Mouse (Mus musculus) midbrain, embryonic 15.5 days (tissue): ENCODE measurements around the gene Inf2. TPM values are rescaled to one million over a fixed set of nuclear protein-coding genes. Genes with fewer than 3 reads are reported as not detected.

Source experiments
- ATAC-seq: fragments of 200-750 bp; cut with Nextera tagmentation; replicated peaks from 2 replicates; pipeline ENCODE4 v1.8.0; 2017; ENCODE audit warnings: moderate TSS enrichment
- H3K27ac ChIP-seq: fragments of 300-500 bp; sonication (generic); 2 replicates; pipeline ENCODE4 v1.5.1; 2015; ENCODE audit warnings: mild to moderate bottlenecking, inconsistent platforms
- H3K27me3 ChIP-seq: fragments of 300-500 bp; sonication (generic); replicated peaks from 2 replicates; pipeline ENCODE4 v1.6.1; 2015; ENCODE audit warnings: inconsistent platforms
- H3K36me3 ChIP-seq: fragments of 300-500 bp; sonication (generic); replicated peaks from 2 replicates; pipeline ENCODE4 v1.6.1; 2015; ENCODE audit warnings: inconsistent platforms
- H3K4me1 ChIP-seq: fragments of 300-500 bp; sonication (generic); 2 replicates; pipeline ENCODE4 v1.6.1; 2015; ENCODE audit warnings: inconsistent platforms
- H3K4me2 ChIP-seq: fragments of 300-500 bp; sonication (generic); 2 replicates; pipeline ENCODE4 v1.6.1; 2015; ENCODE audit warnings: inconsistent platforms, mild to moderate bottlenecking, moderate library complexity
- H3K4me3 ChIP-seq: fragments of 300-500 bp; sonication (generic); 2 replicates; pipeline ENCODE4 v1.5.1; 2015; ENCODE audit warnings: mild to moderate bottlenecking, inconsistent platforms
- H3K9ac ChIP-seq: fragments of 300-500 bp; sonication (generic); 2 replicates; pipeline ENCODE4 v1.6.1; 2015; ENCODE audit warnings: mild to moderate bottlenecking, inconsistent platforms
- H3K9me3 ChIP-seq: fragments of 300-500 bp; sonication (generic); 2 replicates; pipeline ENCODE4 v1.6.1; 2016; ENCODE audit warnings: inconsistent platforms
- WGBS: fragments of 180-500 bp; shearing (Covaris S2); methylation state at CpG from one replicate; pipeline ENCODE4 v1.1.7; 2015; ENCODE audit warnings: mixed read lengths; 5-methylcytosine and 5-hydroxymethylcytosine counted together
- polyA plus RNA-seq: library from polyadenylated mRNA; unstranded; fragments of >200 nt; fragmentation: Nextera tagmentation; extraction: Ambion mirVana; gene quantifications from 2 replicates; pipeline ENCODE4 v1.2.1, GENCODE M21; 2015

Gene Inf2
- polyA plus RNA-seq, 1 experiment from 2014 or later = 2.4 TPM

DNA sequence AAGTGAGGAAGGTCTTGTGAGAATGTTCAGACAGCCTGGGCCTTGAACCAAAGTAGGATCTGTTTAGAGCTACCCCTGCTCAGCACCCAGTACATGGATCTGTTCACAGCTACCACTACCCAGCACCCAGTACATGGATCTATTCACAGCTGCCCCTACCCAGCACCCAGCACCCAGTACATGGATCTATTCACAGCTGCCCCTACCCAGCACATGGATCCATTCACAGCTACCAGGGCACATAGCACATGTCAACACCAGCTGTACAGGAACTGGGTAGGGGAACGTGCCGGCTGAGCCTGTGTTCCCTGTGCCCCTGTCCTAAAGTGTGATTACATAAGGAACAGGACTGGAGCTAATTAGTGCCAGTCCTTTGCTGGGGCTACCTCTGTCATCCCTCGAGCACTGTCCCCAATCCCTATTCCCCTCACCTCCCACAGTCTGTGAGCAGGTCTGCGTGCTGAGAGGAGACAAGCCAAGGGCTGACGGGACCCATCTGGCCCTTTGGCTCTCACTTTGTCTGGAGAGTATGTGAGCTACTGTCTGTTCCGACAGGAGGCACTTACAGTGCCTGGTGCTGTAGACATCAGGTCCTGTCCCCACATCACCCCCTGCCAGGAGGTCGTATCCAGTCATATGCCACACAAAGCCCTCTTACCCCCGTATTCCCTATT, 2.1 kb downstream of the Inf2 start:
- ATAC-seq = no peak
- Histone ChIP-seq H3K27ac (no peak overlapping the region), H3K36me3 (no peaks in the 10 kb centered on the region), H3K9me3 (no peaks in the 10 kb centered on the region), H3K27me3 (peaks cover 27% of the 10 kb centered on the region), H3K4me3 (no peak overlapping the region), H3K4me2 (no peak overlapping the region), H3K9ac (no peak overlapping the region), H3K4me1 (peaks cover 23% of the 10 kb centered on the region)
- WGBS = 79% methylated on average over 8 of the region's 8 CpGs

DNA sequence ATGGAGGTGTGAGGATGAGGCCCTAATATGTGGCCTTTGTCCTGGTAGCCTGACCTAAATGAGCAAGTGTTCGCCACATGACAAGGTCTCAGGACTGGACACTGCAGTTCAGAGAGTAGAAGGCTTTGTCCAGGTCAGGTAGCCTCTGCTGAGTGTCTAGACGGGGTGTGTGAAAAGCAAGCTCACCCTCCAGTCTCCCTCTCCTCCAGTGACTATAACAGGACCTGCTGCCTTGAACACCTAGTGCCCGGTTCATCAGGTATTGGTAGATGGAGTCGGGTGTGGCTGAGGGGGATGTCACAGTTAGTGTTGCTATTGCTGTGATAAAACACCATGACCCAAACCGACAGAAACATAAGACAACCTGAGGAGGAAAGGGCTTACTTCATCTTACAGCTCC, 2.7 kb downstream of the Inf2 start:
- peaks cover 23% of the 10 kb centered on the region for H3K4me1 ChIP-seq
- no peak overlapping the region for H3K9ac ChIP-seq
- peaks cover 27% of the 10 kb centered on the region for H3K27me3 ChIP-seq
- no peak overlapping the region for H3K4me2 ChIP-seq
- H3K36me3 ChIP-seq = no peaks in the 10 kb centered on the region
- WGBS = 90% methylated on average over 5 of the region's 5 CpGs
- no peak overlapping the region for H3K27ac ChIP-seq
- H3K9me3 ChIP-seq = no peaks in the 10 kb centered on the region
- no peak for ATAC-seq
- no peak overlapping the region for H3K4me3 ChIP-seq

GRCm38 (mm10) chr12:112591730-112592129, 3.1 kb downstream of the Inf2 start:
- 79% methylated on average over 3 of the region's 3 CpGs for WGBS
- H3K4me2 ChIP-seq = no peak overlapping the region
- peaks cover 27% of the 10 kb centered on the region for H3K27me3 ChIP-seq
- peaks cover 23% of the 10 kb centered on the region for H3K4me1 ChIP-seq
- H3K9ac ChIP-seq = no peak overlapping the region
- H3K36me3 ChIP-seq = no peaks in the 10 kb centered on the region
- H3K9me3 ChIP-seq = no peaks in the 10 kb centered on the region
- no peak overlapping the region for H3K4me3 ChIP-seq
- no peak overlapping the region for H3K27ac ChIP-seq
- ATAC-seq = no peak

- H3K9ac ChIP-seq = no peak overlapping the region
- peaks cover 15% of the 10 kb centered on the region for H3K27me3 ChIP-seq
- 73% methylated on average over 21 of the region's 21 CpGs for WGBS
- no peak overlapping the region for H3K27ac ChIP-seq
- H3K4me1 ChIP-seq = peaks cover 20% of the 10 kb centered on the region
- no peak overlapping the region for H3K4me2 ChIP-seq
- no peaks in the 10 kb centered on the region for H3K36me3 ChIP-seq
- no peaks in the 10 kb centered on the region for H3K9me3 ChIP-seq
- ATAC-seq = no peak
- no peak overlapping the region for H3K4me3 ChIP-seq
Observed at GRCm38 (mm10) chr12:112592985-112593734, 4.6 kb downstream of the Inf2 start.

DNA sequence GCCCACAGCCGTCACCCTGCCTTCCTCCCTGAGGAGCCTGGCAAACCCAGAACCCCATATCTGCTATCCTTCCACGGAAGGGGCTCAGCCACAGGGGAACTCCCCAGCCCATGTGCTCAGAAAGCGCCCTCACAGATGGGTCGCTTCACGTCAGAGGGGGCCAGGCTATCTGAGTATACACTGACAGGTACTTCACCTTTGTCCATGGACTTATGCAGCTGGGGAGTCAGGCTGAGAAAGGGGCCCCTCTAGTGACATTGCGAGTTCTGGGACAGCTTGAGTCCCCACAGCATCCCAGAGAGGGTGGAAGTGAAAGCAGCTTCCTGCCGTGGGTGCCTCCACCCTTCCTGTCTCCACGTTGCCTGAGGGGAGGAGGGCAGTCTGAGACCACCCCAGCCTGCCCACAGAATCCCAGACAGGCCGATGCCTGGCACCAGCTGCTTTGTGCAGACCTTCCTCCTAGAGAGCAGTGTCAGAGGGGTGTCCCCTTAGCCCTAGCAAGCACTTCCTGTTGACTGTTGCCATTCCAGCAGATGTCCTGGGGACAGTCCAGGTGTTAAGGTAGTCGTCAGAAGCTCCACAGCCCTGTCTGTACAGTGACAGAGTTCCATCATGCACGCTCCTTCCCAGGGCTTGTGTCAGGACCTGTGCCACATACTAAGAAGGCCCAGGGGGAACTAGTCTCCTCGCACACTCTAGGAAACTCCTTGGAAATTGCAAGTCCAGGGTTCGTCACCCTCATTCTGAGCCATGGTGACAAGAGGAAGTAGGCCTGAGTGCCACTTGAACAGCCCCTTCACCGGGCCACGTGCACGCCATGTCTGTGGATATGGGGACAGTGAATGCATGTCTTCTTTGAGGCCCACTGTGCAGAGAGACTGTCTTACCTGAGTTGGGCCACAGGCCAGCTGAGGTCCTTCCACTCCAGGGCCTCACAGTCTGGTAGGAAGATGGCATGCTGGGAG, 5.6 kb downstream of the Inf2 start:
- 76% methylated on average over 16 of the region's 16 CpGs for WGBS
- Histone ChIP-seq H3K4me3 (no peak overlapping the region), H3K36me3 (no peaks in the 10 kb centered on the region), H3K4me1 (peaks cover 11% of the 10 kb centered on the region), H3K9ac (no peak overlapping the region), H3K27me3 (peaks cover 8% of the 10 kb centered on the region), H3K9me3 (no peaks in the 10 kb centered on the region), H3K4me2 (no peak overlapping the region), H3K27ac (no peak overlapping the region)
- no peak for ATAC-seq

DNA sequence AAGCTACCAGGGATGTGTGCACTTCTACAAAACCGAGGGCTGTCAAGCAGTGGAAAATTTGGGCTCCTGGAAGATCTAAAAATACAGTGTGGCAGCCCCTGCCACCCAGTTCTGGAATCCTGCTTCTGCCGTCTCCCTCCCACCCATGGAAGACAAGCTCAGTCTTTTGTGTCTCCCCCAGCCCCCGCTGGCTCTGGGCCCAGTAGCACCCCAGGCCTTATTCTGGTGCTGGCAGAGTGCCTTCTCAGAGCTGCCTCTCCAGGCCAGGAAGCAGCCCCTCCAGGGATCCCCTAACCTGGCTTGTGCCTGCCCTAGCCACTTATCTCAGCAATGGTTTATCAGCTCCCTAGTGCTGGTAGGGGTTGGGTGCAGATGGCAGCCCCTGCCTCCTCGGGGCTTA, 6.4 kb downstream of the Inf2 start:
- H3K27me3 ChIP-seq = peaks cover under 1% of the 10 kb centered on the region; the same call in 1 of the 2 replicates
- H3K9ac ChIP-seq = no peak overlapping the region
- no peak for ATAC-seq
- WGBS = 42% methylated on average over 4 of the region's 4 CpGs
- H3K4me3 ChIP-seq = no peak overlapping the region
- H3K27ac ChIP-seq = no peak overlapping the region
- H3K9me3 ChIP-seq = no peaks in the 10 kb centered on the region
- H3K4me2 ChIP-seq = no peak overlapping the region
- no peaks in the 10 kb centered on the region for H3K36me3 ChIP-seq
- peaks cover 11% of the 10 kb centered on the region for H3K4me1 ChIP-seq

- H3K4me1 ChIP-seq = peaks cover 11% of the 10 kb centered on the region
- no peak for ATAC-seq
- 67% methylated on average over 4 of the region's 4 CpGs for WGBS
- H3K9me3 ChIP-seq = no peaks in the 10 kb centered on the region
- no peak overlapping the region for H3K4me3 ChIP-seq
- H3K4me2 ChIP-seq = no peak overlapping the region
- no peak overlapping the region for H3K9ac ChIP-seq
- no peaks in the 10 kb centered on the region for H3K36me3 ChIP-seq
- no peak overlapping the region for H3K27ac ChIP-seq
- H3K27me3 ChIP-seq = no peaks in the 10 kb centered on the region
Observed at GRCm38 (mm10) chr12:112595626-112596025, 7.0 kb downstream of the Inf2 start.

GRCm38 (mm10) chr12:112596454-112596853, 7.9 kb downstream of the Inf2 start:
- H3K36me3 ChIP-seq = no peaks in the 10 kb centered on the region
- ATAC-seq = no peak
- 77% methylated on average over 9 of the region's 9 CpGs for WGBS
- no peak overlapping the region for H3K9ac ChIP-seq
- no peak overlapping the region for H3K27ac ChIP-seq
- H3K27me3 ChIP-seq = no peaks in the 10 kb centered on the region
- no peak overlapping the region for H3K4me2 ChIP-seq
- peaks cover 11% of the 10 kb centered on the region for H3K4me1 ChIP-seq
- no peaks in the 10 kb centered on the region for H3K9me3 ChIP-seq
- H3K4me3 ChIP-seq = no peak overlapping the region

GRCm38 (mm10) chr12:112596891-112597500, 8.4 kb downstream of the Inf2 start:
- H3K4me3 ChIP-seq = no peak overlapping the region
- no peaks in the 10 kb centered on the region for H3K27me3 ChIP-seq
- no peaks in the 10 kb centered on the region for H3K36me3 ChIP-seq
- H3K9me3 ChIP-seq = no peaks in the 10 kb centered on the region
- 69% methylated on average over 14 of the region's 14 CpGs for WGBS
- H3K4me2 ChIP-seq = no peak overlapping the region
- H3K27ac ChIP-seq = no peak overlapping the region
- peaks cover 11% of the 10 kb centered on the region for H3K4me1 ChIP-seq
- no peak for ATAC-seq
- no peak overlapping the region for H3K9ac ChIP-seq

DNA sequence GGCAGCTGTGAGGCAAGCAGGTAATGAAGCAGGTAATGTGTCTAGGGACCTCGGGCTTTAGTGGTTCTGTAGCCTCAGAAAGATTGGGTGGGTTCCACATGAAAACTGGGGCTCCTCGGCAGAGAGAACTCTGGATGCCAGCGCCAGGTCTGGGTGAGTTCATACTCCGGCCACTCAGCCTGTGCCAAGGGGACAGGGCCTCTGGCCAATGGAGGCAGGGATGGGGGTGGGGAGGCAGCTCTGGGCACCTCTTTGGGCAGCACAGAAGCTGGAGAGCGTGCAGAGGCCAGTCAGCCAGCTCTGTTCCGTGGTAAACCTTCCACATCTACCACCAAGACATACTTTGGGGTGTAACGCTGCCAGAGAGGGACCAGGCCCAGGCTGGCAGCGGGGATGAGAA, 9.0 kb downstream of the Inf2 start:
- no peaks in the 10 kb centered on the region for H3K27me3 ChIP-seq
- no peak overlapping the region for H3K4me2 ChIP-seq
- no peaks in the 10 kb centered on the region for H3K9me3 ChIP-seq
- no peaks in the 10 kb centered on the region for H3K36me3 ChIP-seq
- H3K4me1 ChIP-seq = peaks cover 11% of the 10 kb centered on the region
- ATAC-seq = no peak
- H3K9ac ChIP-seq = no peak overlapping the region
- H3K4me3 ChIP-seq = no peak overlapping the region
- WGBS = 81% methylated on average over 8 of the region's 8 CpGs
- no peak overlapping the region for H3K27ac ChIP-seq

GRCm38 (mm10) chr12:112599198-112599597, 10.6 kb downstream of the Inf2 start:
- Histone ChIP-seq H3K4me3 (no peak overlapping the region), H3K27me3 (no peaks in the 10 kb centered on the region), H3K4me1 (peaks cover 11% of the 10 kb centered on the region), H3K27ac (no peak overlapping the region), H3K36me3 (no peaks in the 10 kb centered on the region), H3K9me3 (no peaks in the 10 kb centered on the region), H3K9ac (no peak overlapping the region), H3K4me2 (no peak overlapping the region)
- WGBS = 38% methylated on average over 4 of the region's 4 CpGs
- no peak for ATAC-seq
